Mouse (Mus musculus): Measurements from ENCODE around the gene Fxyd5.

Fxyd5 gene

GRCm38 (mm10) chr7:31040281-31041022 lies 1.8 kb downstream of the Fxyd5 start:
- no peak for DNase-seq (ENCODE audit: low spot score)

- no peak for DNase-seq (ENCODE audit: low spot score)
Observed at GRCm38 (mm10) chr7:31039011-31039410, 3.3 kb downstream of the Fxyd5 start.

DNA sequence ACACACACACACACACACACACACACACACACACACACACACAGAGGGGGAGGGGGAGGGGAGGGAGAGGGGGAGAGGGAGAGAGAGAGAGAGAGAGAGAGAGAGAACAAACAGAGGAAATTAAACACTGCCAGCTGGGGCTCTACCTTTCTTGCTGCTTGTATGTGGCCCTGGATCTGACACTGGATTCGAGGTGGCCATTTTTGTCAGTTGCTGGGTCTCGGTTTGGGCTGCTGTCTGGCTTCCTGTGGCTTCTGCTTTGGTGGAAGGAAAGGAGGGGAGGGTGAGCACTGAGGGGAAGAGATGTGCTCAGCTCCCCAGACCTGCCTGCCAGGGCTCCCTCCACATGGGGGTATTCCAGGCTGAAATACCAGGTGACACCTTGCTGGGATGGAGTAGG lies 4.6 kb downstream of the Fxyd5 start:
- DNase-seq (ENCODE audit: low spot score) = no peak

DNA sequence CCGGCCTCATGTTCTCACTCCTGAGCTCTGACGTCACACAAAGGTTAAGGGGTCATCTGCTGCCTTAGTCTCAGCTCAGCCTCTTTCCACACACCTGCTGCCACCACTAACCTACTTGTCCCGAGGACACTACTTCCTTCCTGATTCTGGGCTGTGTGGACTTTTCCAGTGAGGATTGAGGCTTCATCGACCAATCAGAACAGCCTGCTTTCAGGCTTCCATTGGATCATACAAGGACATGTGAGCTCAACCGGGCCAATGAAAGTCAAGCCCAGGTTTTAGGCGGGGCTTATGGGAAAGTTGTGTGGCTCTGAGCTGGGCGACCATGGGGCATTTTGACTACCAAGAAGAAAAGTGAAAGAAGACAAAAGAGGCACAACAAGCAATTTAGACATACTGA lies 5.4 kb downstream of the Fxyd5 start:
- DNase-seq (ENCODE audit: low spot score) = no peak

- no peak for DNase-seq (ENCODE audit: low spot score)
Observed at GRCm38 (mm10) chr7:31035291-31035690, 7.0 kb downstream of the Fxyd5 start.

- DNase-seq (ENCODE audit: low spot score) = no peak
Observed at GRCm38 (mm10) chr7:31034789-31035188, 7.5 kb downstream of the Fxyd5 start.

DNA sequence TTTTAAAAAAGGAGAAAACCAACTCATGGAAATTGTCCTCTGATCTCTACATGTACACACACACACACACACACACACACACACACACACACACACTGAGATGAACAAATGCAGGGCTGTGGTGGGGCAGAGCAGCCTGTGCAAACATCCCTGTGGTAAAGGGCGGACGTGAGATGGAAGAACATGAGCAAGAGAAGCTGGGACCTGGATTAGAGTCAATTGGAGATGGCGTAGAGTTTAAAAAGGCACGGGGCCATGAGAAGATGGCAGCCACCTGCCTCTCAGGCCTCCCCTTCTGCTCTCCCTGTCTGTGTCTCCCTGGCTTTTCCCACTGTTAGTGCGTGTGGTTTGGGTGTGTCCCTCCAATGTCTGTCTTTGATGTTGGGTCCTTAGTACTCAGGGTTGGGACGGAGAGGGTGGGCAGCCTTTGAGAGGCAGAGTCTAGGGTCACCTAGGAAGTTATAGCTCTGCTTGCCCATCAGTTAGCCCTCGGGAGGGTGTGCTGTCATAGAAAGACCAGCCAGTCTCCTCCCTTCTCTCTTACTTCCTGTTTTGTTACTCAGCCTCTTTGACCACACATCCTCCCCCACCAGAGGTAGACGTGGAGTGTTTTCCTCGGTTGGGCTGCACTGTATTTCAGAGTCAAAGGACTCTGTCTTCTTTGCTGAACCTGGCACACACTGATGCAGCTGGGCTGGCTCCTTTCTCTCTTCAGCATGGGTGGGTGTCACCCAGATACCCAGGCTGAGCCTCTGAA lies 8.7 kb downstream of the Fxyd5 start:
- DNase-seq (ENCODE audit: low spot score) = no peak

GRCm38 (mm10) chr7:31031731-31032130 lies 10.6 kb downstream of the Fxyd5 start:
- DNase-seq (ENCODE audit: low spot score) = no peak

DNA sequence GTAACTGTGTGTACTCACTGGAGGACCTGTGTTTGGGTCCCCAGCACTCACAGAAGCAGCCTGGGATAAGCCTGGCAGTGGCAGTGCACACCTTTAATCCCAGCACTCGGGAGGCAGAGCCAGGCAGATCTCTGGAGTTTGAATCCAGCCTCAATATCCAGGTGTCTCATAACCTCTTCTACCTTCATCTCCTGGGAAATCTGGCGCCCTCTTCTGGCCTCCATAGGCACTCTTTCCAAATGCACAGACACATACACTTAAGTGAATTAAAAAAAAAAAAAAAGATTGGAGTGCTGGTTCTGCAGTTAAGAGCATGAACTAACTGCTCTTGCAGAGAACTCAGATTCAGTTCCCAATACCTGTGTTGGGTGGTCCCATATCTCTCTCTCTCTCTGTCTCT lies 11.6 kb downstream of the Fxyd5 start:
- DNase-seq (ENCODE audit: low spot score) = no peak

DNA sequence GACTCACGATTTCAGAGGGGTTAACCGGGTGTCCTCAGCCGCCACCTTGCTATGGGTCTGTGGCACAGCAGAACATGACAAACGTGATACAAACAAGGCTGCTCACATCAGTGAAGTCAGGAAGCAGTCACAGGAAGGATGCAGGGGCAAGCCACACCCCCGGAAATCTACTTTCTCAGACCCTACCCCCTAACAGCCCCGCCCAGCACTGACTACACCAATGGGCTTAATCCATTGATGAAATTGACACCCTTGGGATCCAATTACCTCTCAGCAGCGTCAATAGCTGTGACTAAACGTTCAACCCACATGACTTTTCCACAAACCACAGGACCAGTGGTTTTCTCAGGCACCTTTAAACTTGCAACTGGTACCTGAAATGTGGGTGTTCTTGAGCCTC lies 13.7 kb downstream of the Fxyd5 start:
- no peak for DNase-seq (ENCODE audit: low spot score)

- no peak for DNase-seq (ENCODE audit: low spot score)
Observed at GRCm38 (mm10) chr7:31017104-31017901, 25.0 kb downstream of the Fxyd5 start.

DNA sequence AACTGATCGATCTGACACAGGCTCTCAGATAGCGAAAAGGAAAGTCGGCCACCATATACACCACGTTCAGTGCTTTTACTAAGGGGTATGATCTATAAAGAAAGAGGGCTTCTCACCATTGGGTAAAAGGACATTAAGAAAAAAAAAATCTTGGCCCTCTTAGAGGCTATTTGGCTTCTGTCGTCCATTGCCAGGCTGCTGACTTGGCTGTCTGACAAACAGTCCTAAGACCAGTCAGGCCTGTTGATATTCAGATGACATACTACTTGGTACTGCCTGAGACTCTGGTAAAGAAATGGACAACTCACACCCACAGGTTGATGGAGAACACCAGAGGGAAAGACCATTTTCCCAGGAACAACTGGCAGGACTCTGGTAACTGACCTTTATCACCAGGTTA lies 29.3 kb downstream of the Fxyd5 start:
- no peak for DNase-seq (ENCODE audit: low spot score)

- no peak for DNase-seq (ENCODE audit: low spot score)
Observed at GRCm38 (mm10) chr7:31008889-31009288, 33.4 kb downstream of the Fxyd5 start.

GRCm38 (mm10) chr7:31008175-31008574 lies 34.1 kb downstream of the Fxyd5 start:
- DNase-seq (ENCODE audit: low spot score) = no peak

GRCm38 (mm10) chr7:31007775-31008174 lies 34.5 kb downstream of the Fxyd5 start:
- no peak for DNase-seq (ENCODE audit: low spot score)

- DNase-seq (ENCODE audit: low spot score) = no peak
Observed at GRCm38 (mm10) chr7:31002650-31003049, 39.6 kb downstream of the Fxyd5 start.

DNA sequence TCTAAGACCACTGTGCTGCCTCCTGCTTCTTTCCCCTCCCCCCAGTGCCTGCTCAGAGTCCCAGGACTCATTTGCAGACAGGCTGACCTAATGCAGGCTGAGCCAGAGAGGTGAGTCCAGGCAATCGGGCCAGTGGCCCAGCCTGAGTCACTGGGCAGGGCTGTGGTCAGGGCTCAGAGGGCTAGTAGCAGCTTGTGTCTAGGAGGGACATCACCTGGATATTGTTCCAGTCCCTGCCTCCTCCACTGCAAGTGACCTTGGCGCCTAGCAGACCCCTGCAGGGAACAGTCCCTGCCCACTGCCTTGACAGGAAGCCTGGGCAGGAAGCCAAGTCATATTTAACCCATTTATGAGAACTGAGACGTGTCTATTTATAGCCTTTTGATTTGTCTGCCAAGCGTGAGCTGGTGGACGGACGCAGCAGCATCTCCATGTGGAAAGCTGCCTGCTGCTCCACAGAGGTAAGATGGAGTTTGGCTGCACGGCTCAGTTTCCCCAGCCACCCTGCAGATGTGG lies 41.7 kb downstream of the Fxyd5 start:
- DNase-seq (ENCODE audit: low spot score) = peak; percentile 16

DNA sequence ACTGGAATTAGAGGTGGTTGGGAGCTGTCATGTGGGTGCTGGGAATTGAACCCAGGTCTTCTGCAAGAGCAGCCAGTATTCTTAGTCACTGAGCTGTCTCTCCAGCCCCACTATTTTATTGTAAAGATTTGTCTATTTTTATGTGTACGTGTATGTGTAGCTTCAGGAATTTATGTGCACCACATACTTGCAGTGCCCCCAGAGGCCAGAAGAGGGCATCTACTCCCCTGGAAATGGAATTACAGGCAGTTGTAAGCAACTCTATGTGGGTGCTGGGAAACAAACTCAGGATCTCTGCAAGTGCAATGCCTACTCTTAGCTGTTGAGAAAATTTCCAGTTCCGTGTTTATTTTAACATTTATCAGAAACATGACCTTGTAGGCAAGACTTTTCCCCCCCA lies 45.8 kb downstream of the Fxyd5 start:
- no peak for DNase-seq (ENCODE audit: low spot score)

DNA sequence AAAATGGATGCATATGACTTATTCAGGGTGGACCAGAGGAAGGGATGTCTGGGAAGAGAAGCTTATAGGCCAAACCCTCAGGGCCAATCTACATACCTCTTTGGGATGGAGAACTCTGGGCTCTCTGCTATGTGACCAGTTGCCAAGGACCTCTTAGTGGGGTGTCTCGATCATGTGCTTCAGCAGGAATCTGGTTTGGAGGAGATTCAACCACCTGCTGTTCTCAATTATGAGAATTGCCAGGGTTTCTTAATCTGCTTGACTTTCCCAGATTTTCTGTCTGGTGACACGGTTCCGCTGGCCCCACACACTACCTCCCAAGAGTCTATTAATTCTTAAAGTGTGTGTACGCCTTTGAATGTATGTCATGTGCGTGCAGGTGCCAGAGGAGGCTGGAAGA lies 48.3 kb downstream of the Fxyd5 start:
- DNase-seq (ENCODE audit: low spot score) = no peak

- DNase-seq (ENCODE audit: low spot score) = no peak
Observed at GRCm38 (mm10) chr7:30992148-30992547, 50.1 kb downstream of the Fxyd5 start.

DNA sequence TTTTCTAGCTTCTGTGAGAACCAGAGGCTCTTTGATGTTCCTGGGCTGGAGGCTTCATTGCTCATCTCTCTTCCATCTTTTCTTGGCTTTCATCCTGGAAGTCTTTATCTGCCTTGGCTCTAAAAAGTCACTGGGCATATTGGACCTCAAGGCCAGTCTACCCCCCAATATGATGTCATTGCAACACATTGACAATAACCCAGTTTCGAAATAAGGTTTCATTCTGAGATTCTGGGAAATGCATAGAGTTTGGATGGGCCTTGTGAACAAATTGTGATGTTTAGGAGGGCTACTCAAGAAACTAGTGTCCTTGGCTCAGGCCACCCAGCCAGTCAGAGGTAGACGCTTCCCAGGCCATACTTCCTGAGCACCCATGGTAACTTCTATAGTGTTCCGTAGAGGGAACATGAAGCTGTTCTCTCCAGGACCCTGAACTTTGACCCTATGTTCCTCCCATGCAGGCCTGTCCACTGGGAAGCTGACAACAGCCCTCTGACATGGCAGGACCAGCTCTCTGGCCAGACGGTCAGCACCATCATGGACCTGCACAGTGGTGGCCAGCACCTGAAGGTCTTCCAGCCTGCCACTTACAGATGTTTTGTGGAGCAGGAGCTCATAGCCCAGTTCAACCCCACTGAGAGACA lies 53.6 kb downstream of the Fxyd5 start:
- no peak for DNase-seq (ENCODE audit: low spot score)

- DNase-seq (ENCODE audit: low spot score) = no peak
Observed at GRCm38 (mm10) chr7:30985357-30985756, 56.9 kb downstream of the Fxyd5 start.
